Mouse (Mus musculus): Measurements from ENCODE around the gene Irf4.

Irf4 gene

GRCm38 (mm10) chr13:30790016-30790415 is 41.0 kb downstream of the Irf4 start:
- Histone ChIP-seq H3K27me3 (ENCODE audit: control insufficient read depth, insufficient read depth, low read length, poor library complexity, severe bottlenecking) (no peaks in the 10 kb centered on the region), H3K36me3 (ENCODE audit: control insufficient read depth, insufficient read depth, low read length, poor library complexity, severe bottlenecking) (no peaks in the 10 kb centered on the region)
- DNase-seq (ENCODE audit: low read depth, low spot score): no peak

- DNase-seq (ENCODE audit: low read depth, low spot score): peak; percentile 72
- Histone ChIP-seq H3K36me3 (ENCODE audit: control insufficient read depth, insufficient read depth, low read length, poor library complexity, severe bottlenecking) (no peaks in the 10 kb centered on the region), H3K27me3 (ENCODE audit: control insufficient read depth, insufficient read depth, low read length, poor library complexity, severe bottlenecking) (no peaks in the 10 kb centered on the region)
Observed at GRCm38 (mm10) chr13:30792308-30792707, 43.3 kb downstream of the Irf4 start.

- no peaks in the 10 kb centered on the region for H3K36me3 ChIP-seq (ENCODE audit: control insufficient read depth, insufficient read depth, low read length, poor library complexity, severe bottlenecking)
- no peaks in the 10 kb centered on the region for H3K27me3 ChIP-seq (ENCODE audit: control insufficient read depth, insufficient read depth, low read length, poor library complexity, severe bottlenecking)
- DNase-seq (ENCODE audit: low read depth, low spot score): no peak
Observed at GRCm38 (mm10) chr13:30792741-30793140, 43.7 kb downstream of the Irf4 start.

- Histone ChIP-seq H3K36me3 (ENCODE audit: control insufficient read depth, insufficient read depth, low read length, poor library complexity, severe bottlenecking) (no peaks in the 10 kb centered on the region), H3K27me3 (ENCODE audit: control insufficient read depth, insufficient read depth, low read length, poor library complexity, severe bottlenecking) (no peaks in the 10 kb centered on the region)
- no peak for DNase-seq (ENCODE audit: low read depth, low spot score)
Observed at GRCm38 (mm10) chr13:30793196-30793595, 44.2 kb downstream of the Irf4 start.

- DNase-seq (ENCODE audit: low read depth, low spot score): no peak
- Histone ChIP-seq H3K36me3 (ENCODE audit: control insufficient read depth, insufficient read depth, low read length, poor library complexity, severe bottlenecking) (no peaks in the 10 kb centered on the region), H3K27me3 (ENCODE audit: control insufficient read depth, insufficient read depth, low read length, poor library complexity, severe bottlenecking) (no peaks in the 10 kb centered on the region)
Observed at GRCm38 (mm10) chr13:30793616-30794015, 44.6 kb downstream of the Irf4 start.

- Histone ChIP-seq H3K27me3 (ENCODE audit: control insufficient read depth, insufficient read depth, low read length, poor library complexity, severe bottlenecking) (no peaks in the 10 kb centered on the region), H3K36me3 (ENCODE audit: control insufficient read depth, insufficient read depth, low read length, poor library complexity, severe bottlenecking) (no peaks in the 10 kb centered on the region)
- no peak for DNase-seq (ENCODE audit: low read depth, low spot score)
Observed at GRCm38 (mm10) chr13:30795960-30796359, 46.9 kb downstream of the Irf4 start.

GRCm38 (mm10) chr13:30801886-30802285 is 52.9 kb downstream of the Irf4 start:
- no peak for DNase-seq (ENCODE audit: low read depth, low spot score)
- H3K36me3 ChIP-seq (ENCODE audit: control insufficient read depth, insufficient read depth, low read length, poor library complexity, severe bottlenecking): no peaks in the 10 kb centered on the region
- H3K27me3 ChIP-seq (ENCODE audit: control insufficient read depth, insufficient read depth, low read length, poor library complexity, severe bottlenecking): no peaks in the 10 kb centered on the region

- no peak for DNase-seq (ENCODE audit: low read depth, low spot score)
- H3K36me3 ChIP-seq (ENCODE audit: control insufficient read depth, insufficient read depth, low read length, poor library complexity, severe bottlenecking): no peaks in the 10 kb centered on the region
- no peaks in the 10 kb centered on the region for H3K27me3 ChIP-seq (ENCODE audit: control insufficient read depth, insufficient read depth, low read length, poor library complexity, severe bottlenecking)
Observed at GRCm38 (mm10) chr13:30802336-30802955, 53.4 kb downstream of the Irf4 start.

GRCm38 (mm10) chr13:30809240-30809639 is 60.2 kb downstream of the Irf4 start:
- H3K27me3 ChIP-seq (ENCODE audit: control insufficient read depth, insufficient read depth, low read length, poor library complexity, severe bottlenecking): no peaks in the 10 kb centered on the region
- H3K36me3 ChIP-seq (ENCODE audit: control insufficient read depth, insufficient read depth, low read length, poor library complexity, severe bottlenecking): no peaks in the 10 kb centered on the region; the same call in 1 of the 2 replicates
- DNase-seq (ENCODE audit: low read depth, low spot score): no peak

- peak; percentile 45 for DNase-seq (ENCODE audit: low read depth, low spot score)
- H3K36me3 ChIP-seq (ENCODE audit: control insufficient read depth, insufficient read depth, low read length, poor library complexity, severe bottlenecking): peaks cover 2% of the 10 kb centered on the region
- no peaks in the 10 kb centered on the region for H3K27me3 ChIP-seq (ENCODE audit: control insufficient read depth, insufficient read depth, low read length, poor library complexity, severe bottlenecking)
Observed at GRCm38 (mm10) chr13:30813464-30813863, 64.4 kb downstream of the Irf4 start.

- H3K27me3 ChIP-seq (ENCODE audit: control insufficient read depth, insufficient read depth, low read length, poor library complexity, severe bottlenecking): no peaks in the 10 kb centered on the region
- no peak for DNase-seq (ENCODE audit: low read depth, low spot score)
- H3K36me3 ChIP-seq (ENCODE audit: control insufficient read depth, insufficient read depth, low read length, poor library complexity, severe bottlenecking): peaks cover 2% of the 10 kb centered on the region
Observed at GRCm38 (mm10) chr13:30814256-30814655, 65.2 kb downstream of the Irf4 start.

Data from splenic B cell, adult 2 months (primary cell).